Mouse (Mus musculus): ENCODE data around the gene Slc16a3.

The Slc16a3 gene

GRCm38 (mm10) chr11:120948861-120949851, 876 bp downstream of the Slc16a3 start:
- peak; percentile 54 for DNase-seq (ENCODE audit: low spot score)

GRCm38 (mm10) chr11:120949863-120950262, 1.6 kb downstream of the Slc16a3 start:
- DNase-seq (ENCODE audit: low spot score), result no peak

DNA sequence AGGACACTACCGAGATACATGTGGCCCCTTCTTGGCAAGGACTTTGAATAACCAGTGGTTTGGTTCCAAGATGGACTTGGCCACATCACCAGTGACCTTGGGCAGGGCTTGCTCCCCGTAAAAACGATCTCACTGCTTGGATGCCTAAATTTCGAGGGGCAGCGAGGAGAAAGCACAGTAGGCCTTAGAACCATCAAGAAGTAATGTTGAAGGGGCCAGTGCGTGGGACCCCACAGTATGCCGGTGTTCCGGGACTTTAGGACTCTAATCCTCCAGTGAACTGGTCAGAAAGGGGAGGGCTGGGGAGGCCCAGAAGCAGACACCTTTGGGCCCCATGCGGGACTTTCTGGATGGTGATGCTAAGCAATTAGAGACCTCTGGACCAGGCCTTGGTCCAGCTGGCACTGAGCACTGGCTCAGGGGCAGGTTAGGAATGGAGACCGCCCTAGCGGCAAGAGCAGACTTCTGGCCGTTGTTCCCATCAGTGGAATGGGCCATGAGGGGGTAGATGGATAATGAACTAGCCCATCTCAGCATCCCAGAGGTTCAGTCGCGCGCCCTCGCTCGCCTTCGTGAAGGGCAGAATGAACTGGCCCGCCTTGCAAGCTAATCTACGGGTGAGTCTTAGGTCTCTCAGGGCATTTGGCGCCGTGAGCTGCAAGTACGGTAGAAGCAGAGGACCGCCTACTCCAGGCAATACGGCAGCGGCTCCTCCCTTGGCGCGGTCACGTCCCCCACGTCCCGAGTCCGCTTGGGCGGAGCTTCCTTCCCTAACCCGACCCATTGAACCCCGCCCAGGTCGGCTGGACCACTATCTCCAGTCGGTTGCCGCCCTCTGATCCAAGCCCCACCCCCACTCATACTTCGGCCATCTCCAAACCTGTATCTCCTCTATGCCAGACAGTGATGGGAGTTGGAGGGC, 2.3 kb downstream of the Slc16a3 start:
- peak; percentile 91 for DNase-seq (ENCODE audit: low spot score)

- no peak for DNase-seq (ENCODE audit: low spot score)
Measured at GRCm38 (mm10) chr11:120951237-120951636, 3.0 kb downstream of the Slc16a3 start.

DNA sequence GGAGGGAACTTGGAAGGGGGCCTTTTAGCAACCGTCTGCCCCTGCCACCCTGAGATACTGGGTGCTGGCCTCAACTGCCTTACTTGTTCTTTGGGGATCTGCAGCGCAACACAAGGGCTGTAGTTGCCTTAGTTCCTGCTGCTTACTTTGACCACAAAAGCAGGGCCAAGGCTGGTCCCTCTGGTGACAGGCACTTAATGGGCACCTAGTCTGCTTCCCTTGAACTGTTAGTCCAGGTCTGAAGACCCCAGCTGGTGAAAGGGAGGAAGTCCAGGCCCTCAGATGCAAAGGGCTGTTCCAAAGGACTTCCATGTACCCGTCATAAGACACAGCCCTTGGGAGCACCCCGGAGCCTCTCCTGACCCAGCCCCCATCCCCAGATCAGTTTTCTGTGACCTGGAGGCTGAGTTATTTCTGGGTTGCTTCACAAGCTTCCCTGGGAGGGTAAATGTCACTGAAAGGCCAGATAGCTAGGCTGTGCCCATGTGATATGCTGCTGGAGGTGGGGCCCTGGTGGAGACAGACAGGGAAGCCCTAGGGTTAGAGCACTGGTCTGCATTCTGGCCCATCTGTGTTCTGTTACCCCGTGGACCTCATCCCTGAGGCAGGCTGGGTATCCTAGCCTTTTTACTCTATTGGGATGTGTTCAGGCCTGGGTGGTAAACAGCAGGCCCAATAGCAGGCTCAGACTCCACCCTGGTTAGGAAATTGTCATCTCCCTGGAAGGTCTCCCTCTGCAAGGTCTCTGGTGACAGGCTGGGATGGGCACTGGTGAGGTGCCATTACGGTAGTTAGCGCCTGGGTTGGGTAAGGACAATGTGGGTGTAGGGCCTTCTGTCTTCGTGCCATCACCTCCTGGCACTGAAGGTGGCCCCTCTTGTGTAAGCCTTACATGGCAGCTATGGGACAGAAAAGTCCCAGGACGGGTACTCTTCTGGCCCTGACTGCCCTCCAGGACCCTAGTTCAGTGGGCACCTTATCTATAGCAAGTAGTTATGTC, 3.8 kb downstream of the Slc16a3 start:
- DNase-seq (ENCODE audit: low spot score), result no peak

DNA sequence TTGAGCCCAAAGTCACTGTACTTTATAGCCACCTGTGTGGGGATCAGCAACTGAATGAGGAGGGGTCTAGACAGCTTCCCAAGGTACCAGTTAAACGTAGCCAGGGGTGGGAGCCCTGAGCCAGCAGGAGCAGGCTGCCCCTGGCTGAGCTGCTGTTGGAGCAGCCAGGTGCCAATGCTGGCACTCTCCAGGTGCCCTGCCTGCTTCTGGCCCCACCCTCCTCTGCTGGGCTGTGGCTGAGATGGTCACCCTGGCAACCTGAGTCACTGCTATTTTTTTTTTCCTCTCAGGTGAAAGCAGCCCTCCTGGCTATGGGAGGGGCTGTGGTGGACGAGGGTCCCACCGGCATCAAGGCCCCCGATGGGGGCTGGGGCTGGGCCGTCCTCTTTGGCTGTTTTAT, 6.7 kb downstream of the Slc16a3 start:
- DNase-seq (ENCODE audit: low spot score), result peak; percentile 51

DNA sequence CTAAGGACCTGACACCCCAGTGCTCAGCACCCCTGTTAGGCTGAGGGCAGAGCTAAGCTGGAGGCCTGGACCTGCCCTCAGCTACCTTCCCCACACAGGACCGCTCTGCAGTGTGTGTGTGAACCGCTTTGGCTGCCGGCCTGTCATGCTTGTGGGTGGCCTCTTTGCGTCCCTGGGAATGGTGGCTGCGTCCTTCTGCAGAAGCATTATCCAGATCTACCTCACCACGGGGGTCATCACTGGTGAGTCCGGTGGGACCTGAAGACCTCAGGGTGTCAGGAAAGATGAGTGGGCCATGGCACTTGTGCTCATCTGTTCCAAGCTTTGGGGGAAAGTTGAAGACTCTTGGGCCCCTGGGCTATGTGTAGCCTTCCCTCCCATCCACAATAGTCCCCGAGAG, 7.4 kb downstream of the Slc16a3 start:
- no peak for DNase-seq (ENCODE audit: low spot score)

DNA sequence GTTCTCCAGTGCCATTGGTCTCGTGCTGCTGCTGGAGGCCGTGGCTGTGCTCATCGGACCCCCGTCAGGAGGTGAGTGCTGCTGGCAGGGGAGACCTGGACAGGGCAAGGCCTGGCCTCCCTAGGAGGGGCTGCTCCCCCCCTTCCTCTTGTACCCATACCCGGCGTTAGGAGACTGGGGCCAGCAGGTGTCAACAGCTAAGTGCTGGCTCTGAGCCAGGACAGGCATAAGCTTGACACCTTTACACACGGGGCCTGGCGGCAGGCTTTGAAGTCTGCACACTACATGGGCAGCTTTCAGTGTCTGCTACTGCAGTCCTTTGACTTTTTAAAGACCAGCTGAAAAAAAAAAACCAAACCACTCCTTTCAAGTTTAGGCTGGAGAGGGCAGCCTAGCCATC, 8.8 kb downstream of the Slc16a3 start:
- no peak for DNase-seq (ENCODE audit: low spot score)

DNA sequence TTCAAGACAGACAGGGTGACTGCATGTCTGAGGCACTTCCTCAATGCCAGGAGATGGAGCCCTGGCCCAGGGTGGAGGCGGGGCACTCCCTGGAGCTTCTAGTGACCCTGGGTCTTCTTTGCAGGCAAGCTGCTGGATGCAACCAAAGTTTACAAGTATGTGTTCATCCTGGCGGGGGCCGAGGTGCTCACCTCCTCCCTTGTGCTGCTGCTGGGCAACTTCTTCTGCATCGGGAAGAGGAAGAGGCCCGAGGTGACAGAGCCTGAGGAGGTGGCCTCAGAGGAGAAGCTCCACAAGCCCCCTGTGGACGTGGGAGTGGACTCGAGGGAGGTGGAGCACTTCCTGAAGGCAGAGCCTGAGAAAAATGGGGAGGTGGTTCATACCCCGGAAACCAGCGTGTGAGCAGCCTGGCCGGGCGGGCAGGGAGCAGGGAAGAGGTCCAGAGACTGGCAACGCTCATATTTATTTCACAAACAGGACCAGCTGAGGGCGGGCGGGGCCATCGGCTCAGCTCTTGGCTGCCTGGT, 9.5 kb downstream of the Slc16a3 start:
- DNase-seq (ENCODE audit: low spot score), result peak; percentile 21

- DNase-seq (ENCODE audit: low spot score), result no peak
Measured at GRCm38 (mm10) chr11:120959066-120959465, 10.8 kb downstream of the Slc16a3 start.

- DNase-seq (ENCODE audit: low spot score), result no peak
Measured at GRCm38 (mm10) chr11:120959564-120959963, 11.3 kb downstream of the Slc16a3 start.

GRCm38 (mm10) chr11:120960248-120960647, 12.0 kb downstream of the Slc16a3 start:
- no peak for DNase-seq (ENCODE audit: low spot score)

DNA sequence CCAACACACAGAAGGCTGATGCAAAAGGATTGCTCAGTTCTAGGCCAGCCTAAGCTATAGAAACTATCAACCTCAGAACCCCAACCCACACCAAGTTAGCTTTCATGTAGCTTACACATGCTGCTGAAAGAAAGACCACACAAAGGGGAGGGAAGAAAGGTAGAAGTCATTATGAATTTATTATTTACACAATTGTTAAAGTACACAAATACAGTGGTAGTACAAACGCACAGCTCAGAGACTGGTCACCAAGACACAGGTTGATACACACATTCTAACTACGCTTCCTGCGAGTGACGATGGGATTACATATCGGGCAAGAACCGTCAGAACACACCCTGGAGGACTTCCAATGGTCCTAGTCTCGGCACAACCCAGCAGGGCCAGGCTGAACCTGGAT, 13.3 kb downstream of the Slc16a3 start:
- no peak for DNase-seq (ENCODE audit: low spot score)

- DNase-seq (ENCODE audit: low spot score), result no peak
Measured at GRCm38 (mm10) chr11:120962050-120962771, 13.9 kb downstream of the Slc16a3 start.

DNA sequence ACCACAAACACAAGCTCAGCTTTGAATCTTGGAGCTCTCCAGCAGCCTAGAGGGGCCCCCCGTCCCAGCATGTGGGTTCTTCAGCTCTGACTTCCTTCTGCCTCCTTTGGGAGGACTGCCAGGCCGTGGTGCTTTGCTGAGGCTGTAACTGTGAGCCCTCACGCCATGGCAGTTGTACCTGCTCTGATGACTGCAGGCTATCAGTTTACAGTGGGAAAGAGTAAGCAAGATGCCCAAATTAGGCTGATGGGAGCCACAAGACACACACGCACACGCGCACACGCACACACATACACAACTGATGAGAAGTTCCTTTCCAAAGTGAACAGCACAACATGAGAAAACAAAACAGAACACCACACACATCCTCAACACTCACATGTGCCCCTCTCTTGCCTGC, 14.6 kb downstream of the Slc16a3 start:
- no peak for DNase-seq (ENCODE audit: low spot score)

GRCm38 (mm10) chr11:120964195-120965157, 16.2 kb downstream of the Slc16a3 start:
- no peak for DNase-seq (ENCODE audit: low spot score)

DNA sequence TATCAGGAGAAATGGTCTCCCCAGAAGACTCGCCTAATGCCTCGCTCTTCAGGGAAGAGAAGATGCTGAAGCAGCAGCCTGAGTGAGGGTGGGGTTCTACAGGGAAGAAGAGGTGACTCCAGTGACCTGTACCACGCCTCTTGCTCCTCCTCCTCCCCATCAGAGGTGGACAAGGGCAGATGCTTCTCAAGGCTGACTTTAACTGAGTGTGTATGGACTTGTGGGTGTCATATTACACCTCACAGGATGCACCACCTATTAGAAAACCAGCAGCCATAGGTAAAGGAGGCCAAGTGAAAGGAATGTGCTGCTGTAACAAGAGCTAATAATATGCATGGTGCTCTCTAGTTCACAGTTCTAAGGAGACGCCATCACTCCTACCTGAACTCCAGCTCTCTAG, 17.3 kb downstream of the Slc16a3 start:
- DNase-seq (ENCODE audit: low spot score), result no peak

- DNase-seq (ENCODE audit: low spot score), result no peak
Measured at GRCm38 (mm10) chr11:120969742-120970141, 21.5 kb downstream of the Slc16a3 start.

DNA sequence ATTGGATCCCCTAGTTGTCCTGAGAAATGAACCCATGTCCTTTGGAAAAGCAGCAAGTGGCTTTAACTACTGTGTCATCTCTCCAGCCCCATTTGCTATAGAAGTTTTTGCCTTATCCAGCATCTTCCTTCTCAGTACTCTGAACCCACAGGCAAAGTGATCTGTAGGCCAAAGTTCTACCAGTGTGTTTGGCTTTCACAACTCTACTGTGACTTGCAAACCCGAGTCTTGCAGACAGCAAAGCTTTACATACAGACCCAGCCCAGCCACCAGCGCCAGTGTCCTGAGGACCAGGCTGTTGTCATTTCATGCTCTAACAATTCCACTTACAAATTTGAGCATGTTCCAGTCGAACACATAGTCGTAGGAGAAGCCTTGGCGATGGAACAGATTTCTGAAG, 23.0 kb downstream of the Slc16a3 start:
- DNase-seq (ENCODE audit: low spot score), result no peak

Measured in urinary bladder, postnatal 14 days (tissue).